Mouse (Mus musculus): ENCODE results near the gene Gm36245.

- no peak for TF ChIP-seq CTCF (IDR thresholded peaks at IDR 0.05; ENCODE audit: control insufficient read depth, insufficient read depth, low read length)
- TF ChIP-seq POLR2A (IDR thresholded peaks at IDR 0.05; ENCODE audit: borderline replicate concordance, control insufficient read depth, low read depth, low read length): no peak
Observed at GRCm38 (mm10) chr15:77578801-77579200, 20.3 kb upstream of the Gm36245 start.

Data from bone marrow, adult 2 months (tissue).